Mouse (Mus musculus) layer of hippocampus, adult 8-10 months (tissue): ENCODE results near the gene Myl6b. TPM values are rescaled to one million over a fixed set of nuclear protein-coding genes. Genes with fewer than 3 reads are reported as not detected.

Experiments
- DNase-seq, 2 experiments: peaks; one replicate each; pipeline ENCODE4 v3.0.0; 2022; ENCODE audit warnings: low spot score in 2 of 2
- total RNA-seq, 4 experiments: library from RNA; stranded (reverse); gene quantifications; 2 replicates each; pipeline ENCODE4 v1.2.4; 2022

The Myl6b gene
- 10 to 100 TPM; 18.4 to 23.6 (median 22.6) TPM for total RNA-seq

GRCm38 (mm10) chr10:128498590-128498989 is at the start of gene Myl6b:
TSS of gene Myl6b (minus strand) at chr10:128498685.
- peak; percentile 94 to 95 for DNase-seq

GRCm38 (mm10) chr10:128547361-128548032 is 49.0 kb upstream of the Myl6b start, which contains the start of gene Zc3h10:
TSS of gene Zc3h10 (minus strand) at chr10:128547774.
- DNase-seq, result peak; percentile 95 to 97

DNA sequence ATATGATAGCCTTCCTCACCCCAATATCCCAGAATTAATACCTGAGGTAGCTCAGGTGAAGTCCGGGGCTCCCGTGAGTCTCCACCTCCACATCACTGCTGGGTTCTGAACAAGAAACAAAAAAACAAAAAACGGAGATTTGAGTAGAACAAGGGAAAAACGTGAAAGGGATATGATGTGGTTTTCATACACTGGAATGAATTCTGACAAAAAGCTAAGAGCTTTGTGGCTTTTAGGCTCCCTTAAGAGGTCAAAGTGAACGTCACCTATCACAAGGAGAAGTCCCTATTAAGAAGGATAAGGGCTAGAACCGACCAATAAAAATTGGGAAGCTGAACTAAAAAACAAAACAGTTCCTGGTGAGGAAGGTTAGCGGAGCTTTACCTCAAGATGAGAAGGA is 48.3 kb upstream of the Myl6b start:
- no peak for DNase-seq

DNA sequence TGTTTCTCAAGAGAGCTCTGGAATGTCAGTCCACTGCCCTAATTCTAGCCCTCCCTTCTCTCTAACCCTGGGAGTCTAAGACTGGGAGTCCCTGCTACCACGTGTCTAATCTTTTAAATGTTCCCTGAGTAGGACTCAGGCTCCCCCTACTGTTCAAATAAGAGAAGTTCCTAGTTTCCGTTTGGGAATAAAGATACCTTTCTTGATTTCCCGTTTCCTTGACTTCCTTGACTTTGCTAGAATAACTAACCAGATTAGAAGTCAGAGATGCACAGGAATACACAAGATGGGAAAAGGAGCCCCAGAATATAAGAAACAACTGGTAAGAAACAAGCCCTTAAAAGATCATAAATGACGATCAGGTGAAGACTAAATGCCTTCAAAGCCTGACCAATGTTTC is 47.9 kb upstream of the Myl6b start:
- no peak for DNase-seq

GRCm38 (mm10) chr10:128545570-128545898 is 47.0 kb upstream of the Myl6b start:
- no peak for DNase-seq

DNA sequence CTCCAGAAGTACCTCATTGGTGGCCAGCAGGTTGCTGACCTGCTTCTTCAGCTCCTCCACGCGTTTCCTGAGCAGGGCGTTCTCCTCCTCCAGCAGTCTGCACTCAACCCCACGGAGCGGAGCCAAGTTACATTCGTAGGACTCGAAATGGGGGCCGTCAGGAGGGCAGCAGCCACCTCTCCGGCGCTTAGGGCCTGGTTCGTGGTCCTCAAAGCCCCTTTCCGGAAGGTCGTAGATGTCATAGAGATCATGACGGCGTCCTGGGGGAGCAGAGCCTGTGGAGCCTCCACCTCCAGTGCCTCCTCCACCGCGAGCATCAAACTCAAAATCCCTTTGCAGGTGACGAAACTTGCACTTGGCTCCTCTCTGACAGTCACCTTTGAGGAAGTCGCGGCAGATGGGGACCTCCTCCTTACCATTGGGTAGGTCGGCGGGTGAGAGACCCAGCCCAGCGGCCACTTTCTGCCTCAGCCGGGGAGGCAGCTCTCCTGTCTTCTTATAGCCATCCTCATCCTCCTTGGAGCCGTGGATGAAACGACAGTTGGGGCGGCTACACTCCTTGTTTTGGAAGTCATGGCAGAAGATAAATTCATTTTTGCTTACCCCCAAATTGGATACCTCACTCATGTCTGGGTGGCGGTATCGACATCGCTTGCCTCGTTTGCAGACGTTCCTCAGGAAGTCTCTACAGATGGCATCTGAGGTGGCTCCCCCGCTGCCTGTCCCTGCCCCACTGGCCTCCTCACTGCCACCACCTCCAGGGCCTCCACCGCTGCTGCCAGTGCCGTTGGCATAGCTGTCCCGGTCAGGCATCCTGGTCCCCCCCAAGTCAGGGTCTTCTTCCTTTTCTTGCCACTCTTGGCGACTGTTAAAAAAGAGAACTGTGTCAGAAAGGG is 46.4 kb upstream of the Myl6b start:
- no peak for DNase-seq

GRCm38 (mm10) chr10:128544151-128544657 is 45.7 kb upstream of the Myl6b start:
- no peak for DNase-seq

DNA sequence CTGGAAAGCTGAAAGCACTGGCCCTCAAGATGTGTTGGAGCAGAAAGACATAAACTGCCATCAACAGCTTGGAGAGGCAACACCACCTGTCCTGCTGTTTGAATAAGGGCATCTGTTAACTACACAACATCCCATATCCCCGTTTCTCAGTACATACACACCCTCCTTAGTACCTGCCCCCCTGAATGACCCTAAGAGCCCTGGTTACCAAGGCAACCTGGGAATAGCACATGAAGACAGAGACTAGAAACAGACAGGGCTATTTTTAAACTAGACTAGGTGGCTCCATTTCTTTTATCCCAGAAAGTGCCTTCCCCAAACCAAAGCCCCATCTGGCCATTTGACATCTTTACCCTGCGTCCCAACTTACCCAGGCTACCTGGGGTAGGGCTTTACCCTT is 44.6 kb upstream of the Myl6b start:
- no peak for DNase-seq

GRCm38 (mm10) chr10:128538340-128538870 is 39.9 kb upstream of the Myl6b start:
- no peak for DNase-seq

DNA sequence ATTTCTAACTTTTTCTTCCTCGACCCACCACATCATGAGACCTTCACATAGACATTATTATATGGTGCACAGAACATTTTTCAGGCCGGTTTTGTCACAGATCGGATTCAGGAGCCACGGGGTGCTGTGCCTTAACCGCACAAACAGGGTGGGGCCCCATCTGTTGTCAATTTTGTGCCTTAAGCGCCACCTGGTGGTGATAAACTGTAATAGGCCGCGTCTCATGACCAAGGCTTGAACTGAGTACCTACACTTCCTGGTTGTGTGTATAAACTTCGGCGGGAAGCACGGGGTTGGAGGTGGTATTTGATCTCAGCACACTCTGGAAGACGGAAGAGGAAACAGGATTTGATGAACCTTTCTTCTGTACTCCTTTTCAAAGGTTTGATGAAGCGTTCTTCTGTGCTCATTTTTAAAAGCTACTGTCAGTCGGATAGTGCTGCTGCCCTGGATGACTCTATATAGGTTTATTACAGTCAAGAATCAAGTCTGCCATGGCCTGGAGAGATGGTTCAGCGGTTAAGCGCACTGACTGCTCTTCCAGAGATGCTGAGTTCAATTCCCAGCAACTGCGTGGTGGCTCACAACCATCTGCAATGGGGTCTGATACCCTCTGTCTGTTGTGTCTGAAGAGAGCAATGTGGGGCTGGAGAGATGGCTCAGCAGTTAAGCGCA is 37.9 kb upstream of the Myl6b start:
- peak; percentile 84 to 93 for DNase-seq

DNA sequence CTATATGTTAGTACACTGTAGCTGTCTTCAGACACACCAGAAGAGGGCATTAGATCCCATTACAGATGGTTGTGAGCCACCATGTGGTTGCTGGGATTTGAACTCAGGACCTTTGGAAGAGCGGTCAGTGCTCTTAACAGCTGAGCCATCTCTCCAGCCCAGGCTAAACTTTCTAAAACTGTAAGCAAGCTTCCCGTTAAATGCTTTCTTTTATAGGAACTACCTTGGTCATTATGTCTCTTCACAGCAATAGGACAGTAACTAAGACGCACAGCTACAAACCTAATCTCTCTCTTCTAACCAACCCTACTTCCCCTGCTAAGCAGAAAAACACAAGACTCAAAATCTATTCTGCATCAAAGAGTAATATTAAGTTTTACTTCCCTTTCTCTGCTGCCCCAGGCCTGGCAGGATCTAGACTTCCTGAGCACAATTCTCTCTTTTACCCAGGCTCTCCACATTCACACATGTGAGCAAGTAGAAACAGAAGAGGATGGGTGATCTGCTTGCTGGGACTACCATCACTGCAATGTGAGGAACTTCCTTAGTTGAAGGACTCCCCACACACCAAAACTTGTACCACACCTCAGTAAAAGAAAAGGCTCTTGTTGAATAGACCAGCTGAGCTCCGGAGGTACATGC is 37.3 kb upstream of the Myl6b start:
- no peak for DNase-seq

GRCm38 (mm10) chr10:128535206-128535605 is 36.7 kb upstream of the Myl6b start:
- no peak for DNase-seq

- no peak for DNase-seq
Measured at GRCm38 (mm10) chr10:128526366-128527356, 28.2 kb upstream of the Myl6b start.

GRCm38 (mm10) chr10:128525671-128526308 is 27.3 kb upstream of the Myl6b start, which contains the start of gene Esyt1:
TSS of gene Esyt1 (minus strand) at chr10:128525871.
- peak; percentile 87 to 93 for DNase-seq

DNA sequence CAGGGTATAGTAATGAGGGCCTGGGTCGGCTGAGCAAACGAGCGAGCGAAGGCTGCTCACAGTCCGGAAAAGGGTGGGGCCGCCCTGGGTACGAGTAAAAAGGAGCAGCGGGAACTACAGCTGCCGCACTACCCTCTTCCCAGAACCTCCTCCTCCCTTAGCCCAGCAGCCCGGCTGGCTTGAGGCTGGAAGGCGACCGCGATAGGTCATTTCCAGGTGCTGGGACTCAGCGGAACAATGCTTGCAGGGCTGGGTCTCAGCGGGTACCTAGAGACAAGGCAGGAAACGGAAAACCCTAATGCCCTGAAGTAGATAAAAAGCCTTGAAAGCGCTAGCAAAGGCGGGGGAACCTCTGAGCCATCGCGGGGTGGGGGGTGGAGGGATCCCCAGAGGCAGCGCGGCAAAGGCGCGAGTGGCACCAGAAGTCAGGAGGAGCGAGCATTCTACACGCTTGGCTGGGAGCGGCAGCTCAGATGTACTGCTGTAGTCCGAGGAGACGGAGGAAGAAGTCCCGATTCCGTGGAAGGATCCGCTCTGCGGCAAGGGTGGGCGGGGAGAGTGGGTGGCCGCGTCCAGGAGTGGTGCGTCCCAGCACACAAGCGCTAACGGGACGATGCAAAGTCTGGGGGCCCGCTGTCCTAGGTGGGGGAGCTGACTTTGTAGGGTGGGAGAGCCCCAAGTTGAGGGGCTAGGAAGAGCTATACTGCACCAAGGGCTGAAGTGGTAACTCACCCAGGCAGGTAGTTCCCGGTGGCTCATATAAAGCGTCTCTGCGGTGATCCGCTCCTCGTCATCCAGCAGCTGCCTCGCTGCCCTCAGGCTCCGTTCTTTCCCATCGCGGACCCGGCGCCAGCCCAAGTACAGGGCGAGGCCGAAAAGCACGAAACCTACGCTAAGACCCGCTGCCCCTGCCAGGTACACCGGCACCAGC is 26.5 kb upstream of the Myl6b start:
- DNase-seq, result no peak

DNA sequence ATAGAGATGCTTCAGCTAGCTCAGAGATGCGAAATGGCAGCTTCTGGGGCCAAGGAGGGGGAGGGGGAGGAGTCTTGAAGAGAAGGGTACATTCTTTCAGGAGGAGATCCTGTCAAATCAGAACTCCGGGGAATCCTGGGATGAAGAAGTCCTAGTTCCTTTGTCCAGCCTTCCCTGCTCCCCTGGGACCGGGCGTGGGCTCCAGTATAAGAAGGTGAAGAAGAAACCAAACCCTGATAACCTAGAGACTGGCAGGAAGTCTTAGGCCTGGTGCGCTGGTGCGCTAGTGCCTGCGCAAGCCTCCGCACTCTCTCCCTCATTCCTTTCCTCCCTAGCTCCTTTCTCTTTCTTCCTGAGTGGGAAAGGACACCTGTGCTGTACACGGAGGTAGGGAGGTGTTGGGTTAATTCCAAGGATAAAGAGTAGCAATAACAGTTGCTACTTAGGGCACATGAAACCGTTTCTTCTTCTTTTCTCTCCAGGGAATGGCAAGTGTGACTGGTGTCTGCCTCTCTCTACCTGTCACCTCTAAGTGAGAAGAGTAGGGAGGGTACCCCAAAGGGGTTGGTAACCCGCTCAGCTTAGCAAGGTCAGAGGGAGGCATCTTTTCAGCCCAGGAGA is 25.7 kb upstream of the Myl6b start:
- no peak for DNase-seq

DNA sequence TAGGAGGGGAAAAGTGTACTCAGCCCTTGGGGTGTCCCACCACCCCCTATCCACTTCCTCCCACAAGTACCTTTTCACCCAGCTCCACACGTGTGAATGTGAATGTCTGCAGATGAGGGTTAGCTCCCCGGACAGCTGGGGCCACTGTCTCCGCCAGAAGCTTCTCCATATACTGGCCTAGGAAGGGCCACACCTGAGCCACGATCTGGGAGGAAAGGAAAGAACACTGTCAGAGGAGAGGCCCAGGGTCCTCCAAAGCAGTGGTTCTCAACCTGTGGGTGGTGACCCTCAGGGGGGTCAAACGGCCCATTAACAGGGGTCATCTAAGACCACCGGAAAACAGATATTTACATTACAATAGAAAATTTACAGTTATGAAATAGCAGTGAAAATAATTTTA is 23.9 kb upstream of the Myl6b start:
- DNase-seq, result no peak

DNA sequence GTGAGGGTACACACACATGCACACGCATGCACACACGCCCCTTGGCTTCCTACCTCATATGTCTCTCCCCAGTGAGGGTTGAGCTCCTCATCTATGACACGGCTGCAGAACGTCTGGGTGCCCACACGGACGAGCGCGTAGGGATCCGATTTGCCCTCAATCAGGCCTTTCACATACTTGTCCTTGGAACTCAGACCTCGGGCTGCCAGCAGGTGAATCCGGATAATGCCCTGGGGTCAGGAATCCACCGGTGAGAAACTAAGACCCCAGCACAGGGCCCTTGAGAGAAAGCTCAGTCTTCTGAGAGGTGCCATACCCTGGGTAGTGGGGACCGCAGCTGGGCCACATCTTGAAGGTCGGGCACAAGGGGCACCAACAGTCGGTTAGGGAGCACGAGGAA is 22.1 kb upstream of the Myl6b start:
- DNase-seq, result no peak
